Mouse (Mus musculus): ENCODE measurements around the gene Ets1.

Ets1 gene

DNA sequence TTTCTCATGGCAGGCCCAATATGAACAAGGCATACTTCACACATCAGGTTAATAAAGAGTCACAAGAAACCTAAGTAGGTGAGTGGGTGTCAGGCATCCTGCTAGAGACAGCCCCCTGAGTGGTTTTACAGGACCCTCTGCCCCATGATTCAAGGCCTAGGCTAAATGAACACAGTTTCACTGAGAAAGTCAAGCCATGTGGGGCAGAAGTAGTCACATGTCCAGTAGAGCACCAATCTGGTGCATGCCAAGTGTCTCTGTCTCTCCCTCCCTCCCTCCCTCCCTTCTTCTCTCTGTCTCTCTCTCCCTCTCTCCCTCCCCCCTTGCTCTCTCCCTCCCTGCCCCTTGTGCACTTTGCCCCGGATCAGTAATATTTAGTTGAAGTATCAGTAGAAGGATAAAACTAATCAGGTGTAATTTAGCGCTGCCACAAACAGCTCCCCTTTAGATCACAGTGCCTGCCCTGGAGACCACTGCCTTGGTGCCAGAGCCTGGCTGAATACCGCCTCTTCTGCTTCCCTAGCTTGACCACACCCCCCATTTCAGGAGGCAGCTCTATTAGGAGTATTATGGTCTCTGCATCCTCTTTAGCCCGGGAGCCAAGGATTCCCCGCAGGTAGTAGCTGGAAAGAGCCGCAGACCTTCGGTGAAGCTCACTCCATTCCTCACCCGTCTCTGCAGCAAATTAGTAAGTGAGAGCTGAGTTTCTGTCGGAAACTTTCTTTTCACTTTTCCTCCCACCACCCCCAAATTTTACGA lies at the start of gene Ets1:
Ets1 (plus strand) TSS at position 595 of the 759 bp plus-strand sequence.
- DNase-seq: no peak

GRCm38 (mm10) chr9:32589900-32590299 lies 46.1 kb upstream of the Ets1 start:
- peak; percentile 87 for DNase-seq

GRCm38 (mm10) chr9:32590571-32590970 lies 45.5 kb upstream of the Ets1 start:
- DNase-seq: no peak

DNA sequence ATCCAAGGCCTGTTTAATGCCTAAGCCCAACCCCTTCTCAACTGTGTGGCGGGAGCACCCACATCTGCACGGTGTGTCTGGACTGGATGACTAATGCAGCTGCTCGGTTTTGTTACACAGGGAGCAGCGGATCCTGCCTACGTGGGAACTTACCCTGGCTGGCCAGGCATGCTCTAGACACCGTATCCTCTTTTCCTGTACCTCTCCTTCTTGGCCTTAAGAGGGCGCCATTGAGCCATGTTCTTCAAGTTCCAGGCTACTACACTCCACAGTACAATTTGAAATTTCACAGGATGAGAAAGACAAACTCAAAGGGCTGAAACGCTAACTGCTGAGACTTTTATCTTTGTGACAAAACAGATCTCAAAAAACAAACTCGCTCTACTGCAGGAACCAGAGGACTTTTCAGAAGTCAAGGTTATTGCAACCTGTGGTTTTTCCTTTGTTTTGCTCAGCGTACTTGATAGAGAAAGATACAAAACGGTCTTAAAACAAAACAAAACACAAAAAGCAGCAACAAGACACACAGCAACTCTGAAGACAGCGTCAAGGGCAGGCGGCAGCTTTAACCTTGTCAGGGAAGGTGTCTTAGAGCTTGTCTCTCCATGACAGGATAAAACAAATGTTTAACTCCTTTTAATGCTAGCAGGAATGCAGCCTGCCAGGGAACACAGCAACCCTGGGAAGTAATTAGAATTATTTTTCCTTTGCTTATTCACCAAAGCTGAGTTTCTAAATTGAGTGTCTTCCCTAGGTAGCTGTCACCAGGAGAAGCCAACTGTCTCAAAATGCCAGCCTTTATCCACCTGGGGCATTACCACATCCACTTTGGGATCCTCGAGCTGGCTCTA lies 44.1 kb upstream of the Ets1 start:
- DNase-seq: peak; percentile 31

- DNase-seq: peak; percentile 17
Measured at GRCm38 (mm10) chr9:32592583-32592890, 43.5 kb upstream of the Ets1 start.

- DNase-seq: no peak
Measured at GRCm38 (mm10) chr9:32593816-32594215, 42.2 kb upstream of the Ets1 start.

DNA sequence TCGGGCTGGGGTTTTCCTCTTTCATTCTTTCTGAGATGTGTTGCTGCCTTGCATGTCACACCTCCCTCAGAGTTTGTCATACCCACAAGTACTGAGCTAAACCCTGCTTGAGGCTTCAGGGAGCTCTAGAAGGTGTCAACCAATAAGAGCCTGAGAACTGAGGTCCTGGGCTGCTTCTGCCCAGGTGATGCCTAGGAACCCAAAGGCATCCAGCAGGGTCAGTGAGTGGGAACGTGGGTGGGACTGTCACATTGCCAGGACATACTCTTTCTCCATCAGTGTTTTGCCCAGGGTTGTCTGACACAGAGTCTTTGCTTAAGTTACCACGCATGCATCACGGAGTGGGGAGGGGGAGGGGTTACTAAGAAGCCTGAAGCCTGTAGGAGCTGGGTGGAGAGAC lies 41.7 kb upstream of the Ets1 start:
- DNase-seq: no peak

- no peak for DNase-seq
Measured at GRCm38 (mm10) chr9:32595076-32595820, 40.8 kb upstream of the Ets1 start.

DNA sequence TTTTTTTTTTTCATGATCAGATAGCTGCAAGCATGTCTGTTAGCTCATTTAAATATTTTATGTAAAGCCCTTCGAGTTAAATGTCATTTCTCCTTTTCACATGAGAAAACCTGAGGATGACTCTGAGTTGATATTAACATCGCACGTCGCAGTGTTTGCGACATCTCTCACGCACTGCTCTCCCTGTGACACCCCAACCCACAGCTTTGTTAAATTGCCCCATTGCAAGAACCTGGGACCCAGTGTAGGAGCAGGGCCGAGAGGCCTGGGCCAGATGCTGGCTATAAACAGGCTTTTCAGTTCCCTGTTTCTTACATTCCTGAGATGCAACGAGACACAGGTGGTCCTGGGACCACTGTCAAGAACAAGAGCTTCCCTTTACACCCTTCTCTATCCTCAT lies 39.7 kb upstream of the Ets1 start:
- no peak for DNase-seq

DNA sequence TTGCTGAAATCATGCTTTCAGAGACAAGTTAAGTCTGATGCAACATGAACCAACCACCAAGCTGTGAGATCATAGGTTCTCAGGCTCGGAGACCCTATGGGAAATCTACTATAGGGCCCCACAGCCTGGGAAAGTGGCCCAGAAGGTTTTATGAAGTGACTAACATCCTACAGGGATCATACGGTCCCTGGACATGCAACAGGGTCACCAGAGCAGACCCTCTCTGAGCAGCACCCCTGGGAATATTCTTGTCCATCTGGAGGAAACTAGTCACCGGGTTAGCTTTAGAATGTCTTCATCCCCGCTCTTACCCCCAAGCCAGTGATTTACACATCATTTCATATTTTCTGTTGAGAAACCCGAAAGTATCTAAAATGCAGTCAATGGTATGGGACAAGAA lies 34.1 kb upstream of the Ets1 start:
- no peak for DNase-seq

DNA sequence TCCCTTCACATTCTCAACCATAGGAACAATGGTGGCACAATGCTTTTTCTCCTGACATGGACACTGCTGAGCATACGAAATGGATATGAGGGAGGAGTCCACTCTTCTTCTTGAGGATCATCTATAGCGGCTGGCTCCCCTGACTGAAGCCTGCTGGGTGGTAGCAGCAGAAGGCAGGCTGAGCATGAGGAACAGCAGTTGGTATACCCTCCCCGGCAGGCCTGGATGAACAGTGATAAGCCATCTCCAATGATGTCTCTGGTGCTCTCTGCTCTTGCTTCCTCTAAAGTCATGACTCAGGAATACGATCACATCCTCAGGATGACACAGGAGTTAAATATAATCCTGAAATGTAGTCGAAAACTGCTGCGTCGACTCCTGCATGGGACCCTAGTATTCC lies 32.9 kb upstream of the Ets1 start:
- no peak for DNase-seq

GRCm38 (mm10) chr9:32607218-32607617 lies 28.8 kb upstream of the Ets1 start:
- no peak for DNase-seq

- no peak for DNase-seq
Measured at GRCm38 (mm10) chr9:32608831-32609610, 27.0 kb upstream of the Ets1 start.

GRCm38 (mm10) chr9:32610218-32610617 lies 25.8 kb upstream of the Ets1 start:
- DNase-seq: no peak

GRCm38 (mm10) chr9:32610631-32611030 lies 25.4 kb upstream of the Ets1 start:
- DNase-seq: no peak

- no peak for DNase-seq
Measured at GRCm38 (mm10) chr9:32611340-32611739, 24.7 kb upstream of the Ets1 start.

GRCm38 (mm10) chr9:32612426-32612825 lies 23.6 kb upstream of the Ets1 start:
- DNase-seq: no peak

GRCm38 (mm10) chr9:32612861-32613421 lies 23.1 kb upstream of the Ets1 start:
- DNase-seq: no peak

- no peak for DNase-seq
Measured at GRCm38 (mm10) chr9:32614191-32614590, 21.8 kb upstream of the Ets1 start.

GRCm38 (mm10) chr9:32615461-32615860 lies 20.6 kb upstream of the Ets1 start:
- no peak for DNase-seq

DNA sequence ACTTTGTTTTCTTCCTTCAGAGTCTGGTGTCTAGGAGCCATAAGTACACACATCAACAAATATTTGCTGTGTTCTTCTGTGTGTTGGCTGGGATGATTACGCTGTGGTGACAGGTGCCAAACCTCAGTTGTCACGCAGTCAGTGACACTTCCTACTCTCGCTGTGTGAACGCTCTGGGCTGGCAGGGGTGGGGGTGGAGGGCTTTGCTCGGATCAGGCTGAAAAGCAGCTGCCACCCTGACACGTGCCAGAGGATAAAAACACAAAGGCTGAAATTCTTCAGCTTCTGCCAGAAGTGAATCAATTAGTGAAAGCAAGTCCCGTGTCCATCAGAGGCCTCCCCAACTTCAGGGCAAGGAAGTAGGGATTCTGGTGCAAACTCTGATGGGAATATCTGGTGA lies 20.0 kb upstream of the Ets1 start:
- DNase-seq: no peak

Measured in right cerebral cortex, postnatal 4 days (tissue).